Mouse (Mus musculus): Measurements from ENCODE around the gene Nin. TPM values are rescaled to one million over a fixed set of nuclear protein-coding genes. Genes with fewer than 3 reads are reported as not detected.
A peak's percentile ranks its signal among the peaks of the same experiment; 100 is the strongest.

Gene Nin
- total and polyA plus RNA-seq, 2 experiments = 1.1 to 2.1 TPM

DNA sequence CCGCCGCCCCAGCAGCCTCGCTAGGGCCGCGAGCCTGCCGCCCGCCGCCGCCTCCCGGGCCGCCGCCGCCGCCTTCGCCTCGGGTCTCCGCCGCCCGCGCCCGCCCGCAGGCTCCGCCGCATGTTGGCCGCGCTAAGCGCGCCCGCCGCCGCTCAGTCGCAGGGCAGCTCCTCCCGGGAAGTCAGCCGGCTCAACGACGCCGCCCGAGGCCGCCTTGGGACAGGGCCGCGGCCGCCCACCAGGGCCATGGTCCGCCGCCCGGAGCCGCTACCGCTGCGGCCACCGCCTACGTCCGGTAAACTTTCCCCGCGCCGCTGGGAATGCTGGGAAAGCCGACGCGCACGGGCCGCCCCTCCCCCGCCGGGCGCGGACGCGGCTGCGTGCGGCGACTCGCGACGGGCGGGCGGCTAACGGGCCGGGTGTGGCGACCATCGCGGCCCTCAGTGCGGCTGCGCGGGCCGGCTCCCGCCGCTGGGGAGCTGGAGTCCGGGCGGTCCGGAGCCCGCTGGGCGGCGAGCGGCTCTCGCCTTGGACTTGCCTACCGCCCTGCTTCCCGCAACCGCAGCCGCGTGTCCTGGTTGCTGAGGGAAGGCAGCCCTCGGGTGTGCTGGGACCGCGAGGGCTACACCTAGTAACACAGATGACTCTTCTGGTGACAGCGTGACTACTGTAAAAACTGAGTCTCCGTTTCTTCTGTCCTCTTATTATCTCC lies 126.6 kb downstream of the Nin start, which contains the start of gene Sav1:
TSS of gene Sav1 (minus strand) at position 217 of the 712 bp plus-strand sequence.
- under 1% methylated on average over 102 of the region's 102 CpGs for WGBS
- peaks cover 11% of the 10 kb centered on the region; the same call in 1 of the 2 replicates for H3K79me2 ChIP-seq (ENCODE audit: control insufficient read depth, insufficient read depth, low read length)
- peaks cover 5% of the 10 kb centered on the region for H3K4me1 ChIP-seq (ENCODE audit: control insufficient read depth, insufficient read depth, low read length)
- peak within 1 kb of the TSS; percentile 99 for H3K4me3 ChIP-seq (ENCODE audit: insufficient read depth, low read depth, low read length)
- H3K36me3 ChIP-seq (ENCODE audit: control insufficient read depth, insufficient read depth, low read length) = peaks cover 23% of the 10 kb centered on the region
- DNase-seq (ENCODE audit: extremely low read depth, low read depth, low spot score) = peak; percentile 51
- peak within 1 kb of the TSS; percentile 75 for H3K27ac ChIP-seq (replicated peaks; ENCODE audit: insufficient read depth, low read depth, low read length)
- H3K27me3 ChIP-seq (ENCODE audit: control insufficient read depth, insufficient read depth, low read length) = no peaks in the 10 kb centered on the region
- TF ChIP-seq CTCF (IDR thresholded peaks at IDR 0.05; ENCODE audit: low read depth, low read length) (no peak; the same call in 1 of the 2 replicates), POLR2A (IDR thresholded peaks at IDR 0.05; ENCODE audit: extremely low read depth, insufficient read depth, low read length) (peak; percentile 50)
- peak within 1 kb of the TSS; percentile 98 for H3K9ac ChIP-seq (ENCODE audit: low read depth, low read length)

DNA sequence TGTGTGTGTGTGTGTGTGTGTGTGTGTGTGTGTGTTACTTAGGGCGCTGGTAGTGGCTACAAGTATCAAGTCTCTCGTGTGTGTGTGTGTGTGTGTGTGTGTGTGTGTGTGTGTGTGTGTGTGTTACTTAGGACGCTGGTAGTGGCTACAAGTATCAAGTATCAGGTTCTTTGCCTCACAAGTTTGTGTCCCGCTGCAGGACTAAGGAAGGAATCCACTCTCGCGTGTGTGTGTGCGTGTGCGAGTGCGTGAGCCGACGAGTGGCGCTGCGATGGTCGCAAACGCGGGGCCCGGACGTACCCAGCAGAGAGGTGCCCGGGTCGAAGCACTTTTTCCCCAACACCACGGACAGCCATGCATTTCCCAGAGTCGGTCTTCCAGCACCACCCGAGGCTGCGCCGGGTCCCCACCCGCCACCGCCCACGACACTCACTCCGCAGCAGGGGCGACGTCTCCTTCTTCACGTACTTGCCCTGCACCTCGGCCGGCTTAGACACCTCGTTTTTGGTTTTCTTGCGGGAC lies 127.2 kb downstream of the Nin start:
- TF ChIP-seq CTCF (IDR thresholded peaks at IDR 0.05; ENCODE audit: low read depth, low read length) = no peak
- TF ChIP-seq POLR2A (IDR thresholded peaks at IDR 0.05; ENCODE audit: extremely low read depth, insufficient read depth, low read length) = no peak
- Histone ChIP-seq H3K27me3 (ENCODE audit: control insufficient read depth, insufficient read depth, low read length) (no peaks in the 10 kb centered on the region), H3K27ac (replicated peaks; ENCODE audit: insufficient read depth, low read depth, low read length) (peak overlapping the region; percentile 75), H3K4me3 (ENCODE audit: insufficient read depth, low read depth, low read length) (peak overlapping the region; percentile 99), H3K4me1 (ENCODE audit: control insufficient read depth, insufficient read depth, low read length) (peaks cover 7% of the 10 kb centered on the region), H3K9ac (ENCODE audit: low read depth, low read length) (peak overlapping the region; percentile 98), H3K79me2 (ENCODE audit: control insufficient read depth, insufficient read depth, low read length) (peaks cover 11% of the 10 kb centered on the region; the same call in 1 of the 2 replicates), H3K36me3 (ENCODE audit: control insufficient read depth, insufficient read depth, low read length) (peaks cover 27% of the 10 kb centered on the region)
- DNase-seq (ENCODE audit: extremely low read depth, low read depth, low spot score) = peak; percentile 21
- WGBS = 1% methylated on average over 35 of the region's 36 CpGs

DNA sequence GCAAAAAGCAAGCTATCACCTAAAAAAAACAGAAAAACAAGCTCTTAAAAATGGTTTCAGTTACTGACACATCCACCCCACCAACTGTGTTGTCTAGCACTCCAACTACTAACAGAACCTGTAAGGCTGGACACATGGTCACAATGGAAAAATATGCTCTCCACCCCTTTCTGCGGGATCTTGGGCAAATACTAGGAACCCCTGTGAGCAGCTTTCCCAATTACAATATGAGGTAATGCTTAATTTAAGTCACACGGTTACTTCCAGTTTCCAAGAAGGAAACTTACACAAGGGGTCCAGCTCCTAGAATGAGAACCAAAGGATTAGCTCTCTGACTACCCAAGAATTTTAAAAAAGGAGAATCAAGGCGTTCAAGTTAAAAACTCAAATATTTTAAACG lies 128.0 kb downstream of the Nin start:
- peak overlapping the region; percentile 99; the same call in 1 of the 2 replicates for H3K4me3 ChIP-seq (ENCODE audit: insufficient read depth, low read depth, low read length)
- H3K27me3 ChIP-seq (ENCODE audit: control insufficient read depth, insufficient read depth, low read length) = no peaks in the 10 kb centered on the region
- TF ChIP-seq CTCF (IDR thresholded peaks at IDR 0.05; ENCODE audit: low read depth, low read length) (no peak), POLR2A (IDR thresholded peaks at IDR 0.05; ENCODE audit: extremely low read depth, insufficient read depth, low read length) (no peak)
- H3K79me2 ChIP-seq (ENCODE audit: control insufficient read depth, insufficient read depth, low read length) = peaks cover 15% of the 10 kb centered on the region; the same call in 1 of the 2 replicates
- no peak overlapping the region for H3K27ac ChIP-seq (replicated peaks; ENCODE audit: insufficient read depth, low read depth, low read length)
- H3K4me1 ChIP-seq (ENCODE audit: control insufficient read depth, insufficient read depth, low read length) = peaks cover 7% of the 10 kb centered on the region
- WGBS = 16% methylated on average over 4 of the region's 4 CpGs
- H3K36me3 ChIP-seq (ENCODE audit: control insufficient read depth, insufficient read depth, low read length) = peaks cover 27% of the 10 kb centered on the region
- DNase-seq (ENCODE audit: extremely low read depth, low read depth, low spot score) = no peak
- H3K9ac ChIP-seq (ENCODE audit: low read depth, low read length) = no peak overlapping the region

DNA sequence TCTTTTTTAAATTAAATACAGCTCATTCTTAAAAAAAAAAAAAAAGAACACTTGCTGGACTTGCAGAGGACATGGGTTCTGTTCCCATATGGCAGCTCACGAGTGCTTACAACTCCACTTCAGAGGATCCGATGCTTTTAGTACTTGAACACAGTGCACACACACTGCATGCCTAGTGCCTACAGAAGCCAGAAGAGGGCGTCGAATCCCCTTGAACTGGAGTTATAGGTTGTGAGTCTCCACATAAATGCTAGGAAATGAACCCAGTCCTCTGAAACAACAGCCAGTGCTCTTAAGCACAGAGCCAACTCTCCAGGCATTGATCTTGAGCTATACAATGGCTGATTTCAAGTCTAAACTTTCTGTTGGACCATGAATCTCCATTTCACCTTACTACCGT lies 130.6 kb downstream of the Nin start:
- peaks cover 32% of the 10 kb centered on the region for H3K36me3 ChIP-seq (ENCODE audit: control insufficient read depth, insufficient read depth, low read length)
- H3K4me1 ChIP-seq (ENCODE audit: control insufficient read depth, insufficient read depth, low read length) = peaks cover 9% of the 10 kb centered on the region
- TF ChIP-seq POLR2A (IDR thresholded peaks at IDR 0.05; ENCODE audit: extremely low read depth, insufficient read depth, low read length) (no peak), CTCF (IDR thresholded peaks at IDR 0.05; ENCODE audit: low read depth, low read length) (peak; percentile 43)
- no peak overlapping the region for H3K27ac ChIP-seq (replicated peaks; ENCODE audit: insufficient read depth, low read depth, low read length)
- H3K79me2 ChIP-seq (ENCODE audit: control insufficient read depth, insufficient read depth, low read length) = peaks cover 16% of the 10 kb centered on the region; the same call in 1 of the 2 replicates
- H3K9ac ChIP-seq (ENCODE audit: low read depth, low read length) = no peak overlapping the region
- 85% methylated on average over 5 of the region's 5 CpGs for WGBS
- no peak overlapping the region for H3K4me3 ChIP-seq (ENCODE audit: insufficient read depth, low read depth, low read length)
- H3K27me3 ChIP-seq (ENCODE audit: control insufficient read depth, insufficient read depth, low read length) = no peaks in the 10 kb centered on the region
- DNase-seq (ENCODE audit: extremely low read depth, low read depth, low spot score) = no peak

DNA sequence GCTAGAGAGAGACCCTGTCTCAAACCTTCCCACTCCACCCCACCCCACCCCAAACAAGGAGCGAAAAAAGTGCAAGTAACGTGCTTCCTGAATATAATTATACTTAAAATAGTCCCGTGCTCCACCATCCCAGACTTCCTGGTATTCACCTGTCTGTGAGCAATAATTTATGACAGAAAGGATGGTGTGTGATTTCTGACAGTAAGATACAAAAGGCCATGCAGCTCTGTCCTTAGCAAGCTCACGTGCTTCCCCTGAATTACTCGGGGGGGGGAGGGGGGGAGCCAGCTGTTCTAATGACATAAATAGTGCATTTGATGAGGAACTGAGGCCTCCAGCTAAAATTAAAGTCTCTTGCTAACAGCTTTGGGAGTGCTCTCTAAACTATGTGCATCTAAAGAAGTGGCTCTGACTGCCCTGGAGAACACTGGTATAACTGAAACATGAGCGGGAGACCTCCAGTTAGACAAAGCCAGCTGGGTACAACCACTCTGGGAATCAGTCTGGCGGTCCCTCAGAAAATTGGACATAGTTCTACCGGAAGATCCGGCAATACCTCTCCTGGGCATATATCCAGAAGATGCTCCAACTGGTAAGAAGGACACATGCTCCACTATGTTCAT lies 136.0 kb downstream of the Nin start:
- no peak for DNase-seq (ENCODE audit: extremely low read depth, low read depth, low spot score)

More for the DNA sequence above, 136.0 kb downstream of the Nin start:
- no peaks in the 10 kb centered on the region for H3K27me3 ChIP-seq (ENCODE audit: control insufficient read depth, insufficient read depth, low read length)
- H3K4me1 ChIP-seq (ENCODE audit: control insufficient read depth, insufficient read depth, low read length) = peaks cover 7% of the 10 kb centered on the region
- no peak overlapping the region for H3K4me3 ChIP-seq (ENCODE audit: insufficient read depth, low read depth, low read length)
- peaks cover 7% of the 10 kb centered on the region; the same call in 1 of the 2 replicates for H3K79me2 ChIP-seq (ENCODE audit: control insufficient read depth, insufficient read depth, low read length)
- WGBS = 73% methylated on average over 9 of the region's 9 CpGs
- peaks cover 27% of the 10 kb centered on the region for H3K36me3 ChIP-seq (ENCODE audit: control insufficient read depth, insufficient read depth, low read length)
- TF ChIP-seq CTCF (IDR thresholded peaks at IDR 0.05; ENCODE audit: low read depth, low read length) (no peak), POLR2A (IDR thresholded peaks at IDR 0.05; ENCODE audit: extremely low read depth, insufficient read depth, low read length) (no peak)
- H3K9ac ChIP-seq (ENCODE audit: low read depth, low read length) = no peak overlapping the region
- H3K27ac ChIP-seq (replicated peaks; ENCODE audit: insufficient read depth, low read depth, low read length) = no peak overlapping the region
